Mouse (Mus musculus) embryo, embryonic 10.5 days (tissue): ENCODE results near the gene Nadk.

Experiments used
- DNase-seq: peaks from one replicate; pipeline ENCODE4 v3.0.0-alpha.2; 2015; ENCODE audit warnings: low spot score

The Nadk gene

GRCm38 (mm10) chr4:155561661-155562442 is at the start of gene Nadk:
Gene Nadk (plus strand): TSS chr4:155562378.
- peak; percentile 47 for DNase-seq

GRCm38 (mm10) chr4:155514810-155515209 is 47.4 kb upstream of the Nadk start:
- no peak for DNase-seq

DNA sequence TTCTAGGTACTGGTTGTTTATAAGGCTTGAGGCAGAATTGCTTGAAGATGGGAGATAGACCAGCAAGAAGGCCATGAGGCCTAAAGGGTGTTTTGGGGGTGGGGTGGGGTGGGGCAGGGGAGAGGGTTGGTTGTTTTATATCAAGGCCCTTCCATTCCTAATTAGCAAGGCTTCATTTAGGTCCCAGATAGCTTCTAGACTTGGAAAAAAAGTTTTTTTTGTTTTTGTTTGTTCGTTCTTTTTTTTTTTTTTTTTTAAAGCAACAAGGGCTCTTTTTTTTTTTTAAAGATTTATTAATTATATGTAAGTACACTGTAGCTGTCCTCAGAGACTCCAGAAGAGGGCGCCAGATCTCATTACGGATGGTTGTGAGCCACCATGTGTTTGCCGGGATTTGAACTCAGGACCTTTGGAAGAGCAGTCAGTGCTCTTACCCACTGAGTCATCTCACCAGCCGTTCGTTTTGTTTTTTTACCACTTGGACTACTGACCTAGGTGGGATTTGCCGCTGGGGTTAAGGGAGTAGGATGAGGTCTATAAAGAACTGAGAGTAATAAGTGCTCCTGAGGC is 44.1 kb upstream of the Nadk start:
- no peak for DNase-seq

DNA sequence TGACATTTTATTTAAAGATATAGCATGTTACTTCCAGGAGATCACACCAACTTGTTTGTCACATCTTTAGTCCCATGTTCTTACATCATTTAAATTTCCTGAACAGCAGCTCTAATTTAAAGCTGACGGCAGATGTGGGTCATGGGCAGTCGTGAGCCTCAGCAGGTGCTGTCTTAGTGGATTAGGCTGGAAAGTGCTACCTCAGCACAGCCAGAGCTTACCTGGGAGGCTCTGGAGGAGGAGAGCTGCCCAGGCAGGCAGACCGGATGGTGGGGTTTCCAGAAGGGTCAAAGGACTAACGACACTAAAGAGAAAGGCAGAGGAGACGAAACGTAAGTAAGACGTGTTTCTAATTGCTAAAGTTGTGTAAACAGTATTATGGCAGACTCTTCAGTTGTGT is 39.9 kb upstream of the Nadk start:
- no peak for DNase-seq

- DNase-seq, result no peak
Observed at GRCm38 (mm10) chr4:155525751-155526150, 36.4 kb upstream of the Nadk start.

DNA sequence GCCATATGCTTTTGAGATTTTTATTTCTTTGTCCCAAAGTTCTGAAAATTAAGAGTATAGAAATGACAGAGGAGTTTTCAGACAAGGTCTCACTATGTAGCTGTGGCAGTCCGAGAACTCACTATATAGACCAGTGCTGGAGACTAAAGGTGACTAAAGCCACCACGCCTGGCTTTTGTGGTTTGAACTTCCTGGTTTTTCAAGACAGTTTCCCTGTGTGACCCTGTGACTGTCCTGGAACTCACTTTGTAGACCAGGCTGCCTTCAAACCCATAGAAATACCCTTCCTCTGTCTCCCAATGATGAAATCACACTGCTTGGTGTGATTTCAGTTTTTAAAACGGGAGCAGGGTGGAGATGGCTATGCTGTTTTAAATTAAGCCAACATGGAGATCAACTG is 32.9 kb upstream of the Nadk start:
- no peak for DNase-seq

- DNase-seq, result no peak
Observed at GRCm38 (mm10) chr4:155549993-155550392, 12.2 kb upstream of the Nadk start.

DNA sequence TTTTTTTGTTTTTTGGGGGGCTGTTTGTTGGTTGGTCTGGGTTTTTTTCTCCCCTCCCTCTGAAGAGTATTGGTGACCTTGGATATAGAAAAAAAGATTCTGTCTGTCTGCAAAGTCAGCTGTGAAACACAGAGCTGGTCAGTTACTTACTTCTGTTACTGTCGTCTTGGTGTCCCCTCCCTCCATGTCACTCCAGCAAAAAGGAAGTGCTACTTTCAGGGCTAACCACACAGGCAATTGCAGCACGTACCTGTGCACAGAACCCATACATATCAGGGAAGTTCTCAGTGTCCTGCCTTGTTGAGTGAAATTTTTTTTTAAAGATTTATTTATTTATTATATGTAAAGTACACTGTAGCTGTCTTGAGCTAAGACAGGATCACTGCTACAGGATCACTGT is 11.7 kb upstream of the Nadk start:
- no peak for DNase-seq

- no peak for DNase-seq
Observed at GRCm38 (mm10) chr4:155551073-155551472, 11.1 kb upstream of the Nadk start.

- no peak for DNase-seq
Observed at GRCm38 (mm10) chr4:155552917-155553532, 9.2 kb upstream of the Nadk start.

- no peak for DNase-seq
Observed at GRCm38 (mm10) chr4:155554880-155555279, 7.3 kb upstream of the Nadk start.

GRCm38 (mm10) chr4:155555464-155555863 is 6.7 kb upstream of the Nadk start:
- no peak for DNase-seq

DNA sequence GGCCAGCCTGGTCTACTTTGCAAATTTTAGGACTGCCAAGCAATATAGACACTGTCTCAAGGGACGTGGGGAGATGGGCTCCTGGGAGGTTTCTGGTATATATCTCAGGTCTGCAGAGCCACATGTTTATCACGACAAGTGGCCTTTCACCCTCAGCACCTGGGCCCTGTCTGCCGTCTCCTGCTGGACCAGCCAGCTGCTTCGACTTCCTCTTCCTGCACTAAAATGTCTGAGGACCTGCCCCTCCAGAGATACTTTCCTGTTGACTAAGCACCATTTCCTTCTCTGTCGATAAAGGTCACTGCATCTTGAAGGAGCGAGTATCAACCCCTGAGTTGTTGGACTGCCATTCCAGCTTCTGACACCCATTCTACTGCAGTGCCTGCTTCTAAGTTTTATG is 2.7 kb upstream of the Nadk start:
- no peak for DNase-seq

DNA sequence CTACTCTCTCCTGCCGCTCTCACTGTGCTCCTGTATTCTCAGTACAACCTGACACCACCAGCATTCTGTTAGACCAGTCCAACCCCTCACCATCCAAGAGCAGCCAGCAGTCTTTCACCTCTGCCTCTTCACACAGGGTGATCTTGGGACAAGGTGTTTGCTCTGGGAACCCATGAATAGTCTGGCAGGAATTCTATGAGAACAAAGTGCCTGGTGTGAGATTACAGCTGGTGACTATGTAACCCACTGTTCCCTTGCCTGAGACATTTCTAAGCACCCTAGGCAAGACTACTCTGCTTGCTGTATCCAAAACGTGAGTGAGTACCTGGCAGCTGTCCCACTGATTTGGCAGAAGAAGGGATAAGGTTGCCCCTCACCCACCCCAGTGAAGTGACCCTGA is 1.2 kb upstream of the Nadk start:
- no peak for DNase-seq

DNA sequence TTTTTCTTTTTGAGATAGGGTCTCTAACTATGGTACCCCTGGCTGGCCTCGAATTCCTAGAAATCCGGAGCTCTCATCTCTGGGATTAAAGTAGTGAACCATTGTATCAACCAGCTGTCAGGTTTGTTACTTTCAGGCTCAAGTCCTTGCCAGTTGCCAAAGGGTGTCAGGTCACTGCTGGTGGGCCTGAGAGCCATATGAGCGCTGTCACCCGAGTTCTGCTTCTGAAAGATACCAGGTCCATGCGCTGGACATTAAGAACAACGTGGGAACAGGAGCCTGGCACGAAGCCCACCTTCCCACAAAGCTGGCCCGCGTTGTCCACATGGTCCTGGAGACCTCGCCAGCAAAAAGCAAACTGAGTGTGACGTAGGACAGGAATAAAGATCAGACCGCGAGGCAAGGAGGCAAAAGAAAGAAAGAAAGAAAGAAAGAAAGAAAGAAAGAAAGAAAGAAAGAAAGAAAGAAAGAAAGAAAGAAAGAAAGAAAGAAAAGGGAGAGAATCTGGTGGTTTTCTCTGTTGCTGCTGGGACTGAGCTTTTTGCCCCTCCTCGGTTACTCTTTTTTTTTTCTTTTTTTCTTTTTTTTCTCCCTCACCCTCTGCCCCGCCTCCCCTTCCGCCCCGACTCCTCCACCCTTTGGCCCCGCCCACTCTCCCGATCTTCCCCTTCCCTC is 684 bp downstream of the Nadk start:
- DNase-seq, result peak; percentile 59

- peak; percentile 100 for DNase-seq
Observed at GRCm38 (mm10) chr4:155563400-155564231, 1.4 kb downstream of the Nadk start.

DNA sequence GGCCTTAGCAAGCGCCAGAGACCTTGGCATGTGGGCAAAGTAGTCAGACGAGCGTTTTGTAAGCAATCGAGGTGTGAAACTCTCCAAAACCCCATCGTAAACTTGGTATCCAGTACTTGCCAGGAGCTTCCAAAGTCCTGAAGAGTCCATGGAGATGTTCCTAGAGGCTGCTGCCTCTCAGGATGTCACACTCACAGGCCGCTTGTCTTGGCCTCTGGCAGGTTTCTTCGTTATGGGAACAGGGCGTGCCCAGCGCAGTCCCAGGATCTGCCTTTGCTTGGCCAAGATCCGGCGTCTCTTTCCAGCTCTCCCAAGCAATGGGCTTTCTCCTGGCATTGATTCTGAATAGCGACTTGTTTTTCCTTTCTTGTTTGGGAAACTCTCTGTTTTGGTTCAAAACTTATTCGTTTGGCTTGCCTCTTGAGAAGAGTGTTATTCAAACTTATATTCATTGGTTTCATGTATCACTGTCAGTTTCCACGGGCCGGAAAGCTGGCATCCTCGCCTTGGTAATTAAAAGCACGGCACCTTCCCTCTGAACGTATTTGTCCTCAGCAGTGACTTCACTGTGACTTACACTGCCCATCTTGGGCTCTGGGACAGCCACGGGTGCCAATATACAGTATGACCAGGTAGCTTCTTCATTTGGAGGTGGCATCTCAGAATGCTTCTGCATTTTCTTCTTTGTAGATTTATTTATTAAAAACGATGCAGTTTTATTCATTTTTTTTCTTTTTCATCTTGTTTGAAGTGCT is 2.3 kb downstream of the Nadk start:
- DNase-seq, result no peak

GRCm38 (mm10) chr4:155566555-155566954 is 4.4 kb downstream of the Nadk start:
- no peak for DNase-seq

DNA sequence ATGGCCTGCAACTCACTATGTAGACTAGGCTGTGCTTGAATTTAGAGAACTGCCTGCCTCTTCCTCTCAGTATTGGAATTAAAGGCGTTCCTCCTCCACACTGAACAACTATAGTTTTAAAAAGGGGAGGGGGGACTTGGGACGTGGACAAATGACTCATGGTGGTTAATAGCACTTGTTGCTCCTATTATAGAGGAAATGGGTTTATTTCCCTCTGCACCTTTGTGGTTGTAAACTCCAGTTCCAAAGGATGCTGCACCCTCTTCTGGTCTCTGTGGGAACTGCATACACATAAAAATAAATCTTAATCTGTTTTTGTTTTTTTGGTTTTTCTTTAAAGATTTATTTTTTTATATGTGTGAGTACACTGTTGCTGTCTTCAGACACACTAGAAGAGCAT is 6.0 kb downstream of the Nadk start:
- DNase-seq, result peak; percentile 66

GRCm38 (mm10) chr4:155568632-155569370 is 6.6 kb downstream of the Nadk start:
- DNase-seq, result no peak

- DNase-seq, result no peak
Observed at GRCm38 (mm10) chr4:155569818-155570217, 7.6 kb downstream of the Nadk start.
